Mouse (Mus musculus) liver, embryonic 14.5 days (tissue): ENCODE measurements around the gene Vill.

Source experiments
- CTCF ChIP-seq: IDR thresholded peaks from 2 replicates; pipeline ENCODE4 v1.5.1; 2016; ENCODE audit warnings: antibody characterized with exemption, low read depth, control low read depth
- EP300 ChIP-seq: IDR thresholded peaks from 2 replicates; pipeline ENCODE4 v1.6.1; 2016; ENCODE audit warnings: antibody characterized with exemption, low read depth

- TF ChIP-seq CTCF (no peak), EP300 (no peak)
Measured at GRCm38 (mm10) chr9:119101992-119102782, 49.6 kb downstream of the Vill start, which contains the start of gene Dlec1.
